Mouse (Mus musculus) megakaryocyte, embryonic 14.5 days (primary cell): ENCODE results near the gene Prlh.

Source experiments
- FLI1 ChIP-seq: IDR thresholded peaks from 2 replicates; pipeline ENCODE4 v1.6.1; 2012; ENCODE audit warnings: low read length, inconsistent platforms, mixed read lengths
- GATA1 ChIP-seq: IDR thresholded peaks from 3 replicates; pipeline ENCODE4 v1.6.1; 2012; ENCODE audit warnings: mixed read lengths, low read length, inconsistent platforms, borderline replicate concordance

- TF ChIP-seq GATA1 (no peak), FLI1 (no peak)
Measured at GRCm38 (mm10) chr1:90951670-90952069, 1.2 kb upstream of the Prlh start.
